Mouse (Mus musculus) liver, adult 2 months (tissue): ENCODE results near the gene Robo1.

ENCODE experiments used
- CTCF ChIP-seq: fragments of 200-500 bp; IDR thresholded peaks from 2 replicates; pipeline ENCODE4 v1.5.1; 2011; ENCODE audit warnings: low read depth, low read length, control low read depth
- POLR2A ChIP-seq: fragments of 200-500 bp; IDR thresholded peaks from 2 replicates; pipeline ENCODE4 v1.6.1; 2011; ENCODE audit warnings: low read length, control low read depth; ENCODE audit not compliant: insufficient read depth; ENCODE audit errors: extremely low read depth

GRCm38 (mm10) chr16:72719063-72719462 lies 411.0 kb downstream of the Robo1 start:
- no peak for TF ChIP-seq CTCF
- TF ChIP-seq POLR2A, result no peak
